Mouse (Mus musculus) heart, embryonic 13.5 days (tissue): ENCODE data around the gene Atp8b4. TPM values are rescaled to one million over a fixed set of nuclear protein-coding genes. Genes with fewer than 3 reads are reported as not detected.

Source experiments
- ATAC-seq: fragments of 200-750 bp; cut with Nextera tagmentation; 2 replicates; pipeline ENCODE4 v1.8.0; 2017; ENCODE audit warnings: moderate TSS enrichment; ENCODE audit not compliant: insufficient number of reproducible peaks, low FRiP score, low TSS enrichment; ENCODE audit errors: extremely low read depth
- H3K27ac ChIP-seq: fragments of 300-500 bp; sonication (generic); replicated peaks from 2 replicates; pipeline ENCODE4 v1.5.1; 2015; ENCODE audit warnings: moderate library complexity, mild to moderate bottlenecking, inconsistent platforms
- H3K27me3 ChIP-seq: fragments of 300-500 bp; sonication (generic); replicated peaks from 2 replicates; pipeline ENCODE4 v1.6.1; 2015; ENCODE audit warnings: mild to moderate bottlenecking, inconsistent platforms
- H3K36me3 ChIP-seq: fragments of 300-500 bp; sonication (generic); 2 replicates; pipeline ENCODE4 v1.6.1; 2015; ENCODE audit warnings: mild to moderate bottlenecking, inconsistent platforms
- H3K4me1 ChIP-seq: fragments of 300-500 bp; sonication (generic); 2 replicates; pipeline ENCODE4 v1.6.1; 2015; ENCODE audit warnings: inconsistent platforms
- H3K4me2 ChIP-seq: fragments of 300-500 bp; sonication (generic); 2 replicates; pipeline ENCODE4 v1.6.1; 2015; ENCODE audit warnings: inconsistent platforms, mild to moderate bottlenecking, moderate library complexity
- H3K4me3 ChIP-seq: fragments of 300-500 bp; sonication (generic); 2 replicates; pipeline ENCODE4 v1.5.1; 2015; ENCODE audit warnings: moderate library complexity, mild to moderate bottlenecking, inconsistent platforms
- H3K9ac ChIP-seq: fragments of 300-500 bp; sonication (generic); 2 replicates; pipeline ENCODE4 v1.6.1; 2015; ENCODE audit warnings: inconsistent platforms, mild to moderate bottlenecking, moderate library complexity
- H3K9me3 ChIP-seq: fragments of 300-500 bp; sonication (generic); 2 replicates; pipeline ENCODE4 v1.6.1; 2016; ENCODE audit warnings: inconsistent platforms
- WGBS: fragments of 180-500 bp; shearing (Covaris S2); methylation state at CpG from one replicate; pipeline ENCODE4 v1.1.7; 2015; ENCODE audit warnings: mixed read lengths; 5-methylcytosine and 5-hydroxymethylcytosine counted together
- polyA plus RNA-seq: library from polyadenylated mRNA; unstranded; fragments of >200 nt; fragmentation: Nextera tagmentation; extraction: Ambion mirVana; gene quantifications from 2 replicates; pipeline ENCODE4 v1.2.1, GENCODE M21; 2015

Gene Atp8b4
- polyA plus RNA-seq, 1 experiment from 2014 or later = 0.27 TPM

DNA sequence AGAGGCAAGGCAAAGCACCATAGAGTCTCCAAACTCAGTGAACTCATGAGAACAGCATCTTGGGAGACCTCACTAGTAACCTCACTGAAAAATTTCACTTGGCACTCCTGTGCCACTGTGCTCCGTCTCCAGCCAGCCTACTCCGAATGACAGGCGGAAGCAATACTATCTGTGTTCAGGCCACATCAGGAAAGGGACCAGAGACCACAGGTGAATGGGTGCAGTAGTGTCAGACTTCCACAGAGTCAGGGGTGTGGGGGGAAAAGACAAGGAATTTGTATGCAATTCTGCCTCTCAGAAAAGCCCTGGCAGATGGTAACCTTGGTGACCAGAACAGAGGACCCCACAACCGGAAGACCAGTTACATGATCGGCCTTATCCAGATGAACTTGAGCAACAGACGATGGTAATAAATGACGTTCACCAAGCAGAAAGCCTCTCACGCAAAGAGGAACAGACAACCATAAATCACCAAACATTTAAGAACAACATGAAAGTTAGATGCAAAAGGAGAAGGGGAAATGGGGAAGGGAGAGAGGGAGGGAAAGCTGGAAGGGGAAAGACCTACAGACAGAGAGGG is 112.9 kb downstream of the Atp8b4 start:
- ATAC-seq = no peak
- no peaks in the 10 kb centered on the region for H3K27me3 ChIP-seq
- no peaks in the 10 kb centered on the region for H3K36me3 ChIP-seq
- H3K4me3 ChIP-seq = no peak overlapping the region
- no peak overlapping the region for H3K27ac ChIP-seq
- H3K4me2 ChIP-seq = no peak overlapping the region
- H3K4me1 ChIP-seq = no peaks in the 10 kb centered on the region
- 74% methylated on average over 8 of the region's 8 CpGs for WGBS
- no peaks in the 10 kb centered on the region for H3K9me3 ChIP-seq
- H3K9ac ChIP-seq = no peak overlapping the region

- H3K4me2 ChIP-seq = no peak overlapping the region
- no peaks in the 10 kb centered on the region for H3K27me3 ChIP-seq
- no peak overlapping the region for H3K4me3 ChIP-seq
- no peak overlapping the region for H3K9ac ChIP-seq
- no peaks in the 10 kb centered on the region for H3K9me3 ChIP-seq
- H3K4me1 ChIP-seq = no peaks in the 10 kb centered on the region
- no peak for ATAC-seq
- no peaks in the 10 kb centered on the region for H3K36me3 ChIP-seq
- no peak overlapping the region for H3K27ac ChIP-seq
These were observed 114.4 kb downstream of the Atp8b4 start for GRCm38 (mm10) chr2:126386056-126386455.

DNA sequence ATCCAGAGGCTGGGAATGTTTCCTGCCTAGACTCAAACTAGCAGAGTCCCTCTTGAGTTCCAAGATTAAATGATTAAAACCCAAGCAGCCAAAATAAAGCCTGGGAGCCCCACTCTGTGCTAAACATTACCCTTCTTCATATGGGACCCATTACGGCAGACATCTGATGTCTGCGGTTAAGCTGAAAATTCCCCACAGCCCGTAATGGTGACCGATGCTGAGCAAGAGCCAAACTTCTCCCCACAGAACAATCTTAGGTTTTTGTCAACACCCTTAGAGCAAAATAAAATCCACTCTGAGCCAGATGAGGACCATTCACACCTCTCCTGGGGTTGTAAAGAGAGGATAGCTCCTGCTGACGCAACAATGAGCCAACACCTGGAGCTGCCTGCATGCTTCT is 120.2 kb downstream of the Atp8b4 start:
- Histone ChIP-seq H3K4me2 (no peak overlapping the region), H3K9ac (no peak overlapping the region), H3K27ac (no peak overlapping the region), H3K27me3 (no peaks in the 10 kb centered on the region), H3K36me3 (no peaks in the 10 kb centered on the region), H3K4me3 (no peak overlapping the region), H3K9me3 (no peaks in the 10 kb centered on the region), H3K4me1 (no peaks in the 10 kb centered on the region)
- ATAC-seq = no peak
- 82% methylated on average over 5 of the region's 5 CpGs for WGBS

GRCm38 (mm10) chr2:126371634-126372033 is 128.8 kb downstream of the Atp8b4 start:
- no peak overlapping the region for H3K4me3 ChIP-seq
- H3K9me3 ChIP-seq = no peaks in the 10 kb centered on the region
- peaks cover 9% of the 10 kb centered on the region for H3K4me1 ChIP-seq
- no peak overlapping the region for H3K27ac ChIP-seq
- no peaks in the 10 kb centered on the region for H3K36me3 ChIP-seq
- 42% methylated on average over 8 of the region's 8 CpGs for WGBS
- no peaks in the 10 kb centered on the region for H3K27me3 ChIP-seq
- no peak for ATAC-seq
- no peak overlapping the region for H3K9ac ChIP-seq
- peak overlapping the region; percentile 26 for H3K4me2 ChIP-seq

- Histone ChIP-seq H3K36me3 (no peaks in the 10 kb centered on the region), H3K4me3 (no peak overlapping the region), H3K9ac (no peak overlapping the region), H3K4me2 (no peak overlapping the region), H3K27me3 (no peaks in the 10 kb centered on the region), H3K4me1 (peaks cover 14% of the 10 kb centered on the region), H3K9me3 (no peaks in the 10 kb centered on the region), H3K27ac (no peak overlapping the region)
- WGBS = 25% methylated on average over 4 of the region's 4 CpGs
- no peak for ATAC-seq
These were observed 130.7 kb downstream of the Atp8b4 start for GRCm38 (mm10) chr2:126369815-126370214.

GRCm38 (mm10) chr2:126363745-126364725 is 136.4 kb downstream of the Atp8b4 start:
- Histone ChIP-seq H3K9me3 (no peaks in the 10 kb centered on the region), H3K27ac (peak overlapping the region; percentile 55), H3K4me1 (peaks cover 28% of the 10 kb centered on the region), H3K4me3 (no peak overlapping the region), H3K27me3 (no peaks in the 10 kb centered on the region), H3K4me2 (no peak overlapping the region), H3K9ac (no peak overlapping the region), H3K36me3 (no peaks in the 10 kb centered on the region)
- WGBS = 64% methylated on average over 14 of the region's 14 CpGs
- 0 out of 2 replicates have a peak, but pooled peaks have one; percentile 25 for ATAC-seq

DNA sequence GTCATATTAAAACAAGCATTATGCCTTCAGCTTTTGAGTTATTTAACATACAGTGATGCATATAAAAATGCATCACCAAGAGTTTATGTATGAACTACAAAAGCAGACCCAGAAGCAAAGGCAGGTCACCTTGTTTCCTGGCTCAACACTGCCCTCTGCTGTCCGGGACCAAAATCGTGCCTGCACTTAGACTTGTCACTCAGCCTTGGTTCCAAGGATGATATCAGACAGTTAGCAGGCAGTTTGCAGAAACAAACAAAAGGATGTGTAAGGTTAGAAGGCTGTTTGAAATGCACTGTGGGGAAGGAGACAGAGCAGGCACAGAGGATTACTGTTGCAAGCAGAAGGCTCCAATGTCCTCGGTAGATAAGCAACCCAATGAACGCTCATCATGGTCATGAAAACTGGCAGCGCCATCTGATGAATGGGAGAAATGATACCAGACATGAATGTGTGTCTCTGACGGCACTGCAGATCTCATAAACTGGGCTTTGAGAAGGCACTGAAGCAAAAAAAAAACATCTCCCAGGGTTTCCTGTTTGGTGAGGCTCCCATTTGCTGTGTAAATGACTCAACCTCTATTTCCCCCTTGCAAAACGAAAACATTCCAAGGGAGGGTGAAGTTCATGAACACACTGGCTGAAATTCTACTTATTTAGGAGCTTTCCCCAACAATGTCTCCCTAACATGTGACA is 137.3 kb downstream of the Atp8b4 start:
- H3K4me1 ChIP-seq = peaks cover 28% of the 10 kb centered on the region
- no peaks in the 10 kb centered on the region for H3K27me3 ChIP-seq
- 33% methylated on average over 7 of the region's 7 CpGs for WGBS
- H3K9me3 ChIP-seq = no peaks in the 10 kb centered on the region
- ATAC-seq = no peak
- no peak overlapping the region for H3K4me2 ChIP-seq
- H3K4me3 ChIP-seq = no peak overlapping the region
- H3K27ac ChIP-seq = peak overlapping the region; percentile 55
- H3K9ac ChIP-seq = no peak overlapping the region
- H3K36me3 ChIP-seq = no peaks in the 10 kb centered on the region

DNA sequence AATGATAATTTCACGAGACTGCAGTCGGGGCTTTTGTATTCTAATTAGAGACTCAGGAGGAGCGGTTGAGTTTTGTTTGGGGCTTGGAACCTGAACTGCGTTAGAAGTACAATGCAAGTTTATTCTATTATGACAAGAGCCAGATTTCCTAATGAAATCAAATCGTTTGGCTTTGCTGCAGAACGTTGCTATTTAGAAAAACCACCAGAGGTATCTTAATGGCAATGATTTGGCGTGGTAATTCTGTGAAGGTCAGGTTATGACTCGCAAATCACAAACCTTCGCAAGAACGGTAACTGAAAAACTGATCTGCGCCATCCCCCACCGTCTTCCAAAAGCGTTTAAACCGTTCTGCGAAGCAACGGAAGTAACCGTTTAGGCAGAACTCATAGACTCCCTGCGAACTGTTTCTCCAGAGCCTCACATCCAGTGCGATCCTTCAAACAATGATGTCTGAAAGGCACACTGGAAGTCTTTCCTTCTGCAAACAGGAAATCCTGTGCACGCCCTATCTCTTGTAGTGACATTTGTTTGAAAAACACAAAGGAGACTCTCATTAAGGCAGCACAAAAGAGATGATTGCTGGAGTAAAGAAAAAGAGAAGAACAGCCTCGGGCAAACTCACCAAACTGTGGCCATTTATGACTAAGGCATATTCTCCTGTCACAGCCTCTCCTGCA is 139.2 kb downstream of the Atp8b4 start:
- H3K4me2 ChIP-seq = peak overlapping the region; percentile 25; the same call in 1 of the 2 replicates
- no peaks in the 10 kb centered on the region for H3K27me3 ChIP-seq
- ATAC-seq = no peak
- peak overlapping the region; percentile 41 for H3K27ac ChIP-seq
- H3K9me3 ChIP-seq = no peaks in the 10 kb centered on the region
- no peak overlapping the region for H3K9ac ChIP-seq
- H3K36me3 ChIP-seq = no peaks in the 10 kb centered on the region
- peaks cover 28% of the 10 kb centered on the region for H3K4me1 ChIP-seq
- H3K4me3 ChIP-seq = no peak overlapping the region
- WGBS = 64% methylated on average over 21 of the region's 21 CpGs

DNA sequence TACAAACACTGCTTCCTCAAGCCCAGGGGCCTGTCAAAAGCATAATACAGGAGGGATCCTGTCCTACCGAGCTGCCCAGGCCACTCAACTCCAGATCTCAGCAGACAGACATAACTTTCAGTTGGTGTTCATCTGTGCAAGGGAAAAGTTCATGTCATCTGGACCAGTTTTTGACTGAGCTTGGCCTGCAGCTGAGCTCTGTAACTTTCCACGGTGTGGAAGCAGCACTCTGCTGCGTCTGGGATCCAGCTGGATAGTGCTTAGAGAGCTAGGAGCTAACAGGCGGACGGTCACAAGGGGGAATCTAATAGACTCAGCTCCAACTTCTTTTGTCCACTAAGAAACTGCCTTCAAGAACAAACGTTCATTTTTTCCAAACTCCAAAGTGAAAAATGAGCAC is 139.8 kb downstream of the Atp8b4 start:
- 0 out of 2 replicates have a peak overlapping the region, but pooled peaks have one; percentile 25 for H3K4me2 ChIP-seq
- no peaks in the 10 kb centered on the region for H3K9me3 ChIP-seq
- ATAC-seq = no peak
- WGBS = 43% methylated on average over 6 of the region's 6 CpGs
- no peak overlapping the region for H3K9ac ChIP-seq
- H3K4me1 ChIP-seq = peaks cover 28% of the 10 kb centered on the region
- H3K27ac ChIP-seq = peak overlapping the region; percentile 41
- no peak overlapping the region for H3K4me3 ChIP-seq
- H3K36me3 ChIP-seq = no peaks in the 10 kb centered on the region
- H3K27me3 ChIP-seq = no peaks in the 10 kb centered on the region

GRCm38 (mm10) chr2:126359965-126360364 is 140.5 kb downstream of the Atp8b4 start:
- WGBS = 70% methylated on average over 3 of the region's 3 CpGs
- Histone ChIP-seq H3K4me1 (peaks cover 25% of the 10 kb centered on the region), H3K4me2 (no peak overlapping the region), H3K27ac (no peak overlapping the region), H3K9ac (no peak overlapping the region), H3K4me3 (no peak overlapping the region), H3K27me3 (no peaks in the 10 kb centered on the region), H3K9me3 (no peaks in the 10 kb centered on the region), H3K36me3 (no peaks in the 10 kb centered on the region)
- ATAC-seq = no peak

DNA sequence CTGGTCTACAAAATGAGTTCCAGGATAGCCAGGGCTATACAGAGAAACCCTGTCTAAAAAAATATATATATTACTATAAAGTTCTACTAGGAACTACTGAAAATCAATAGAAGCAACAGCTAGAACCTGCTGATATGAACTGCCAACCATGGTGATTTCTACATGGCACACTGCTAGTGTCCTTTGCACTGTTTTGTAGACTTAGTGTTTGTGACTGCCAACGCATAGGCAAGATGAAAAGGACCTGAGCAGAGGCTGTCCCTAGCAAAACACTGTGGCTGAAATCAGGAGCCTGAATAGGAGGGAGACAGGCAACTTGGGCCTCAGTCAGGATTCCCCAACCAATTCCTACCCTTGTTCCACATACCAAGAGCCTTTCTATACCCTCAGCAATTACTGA is 141.2 kb downstream of the Atp8b4 start:
- H3K9me3 ChIP-seq = no peaks in the 10 kb centered on the region
- H3K27me3 ChIP-seq = no peaks in the 10 kb centered on the region
- H3K9ac ChIP-seq = no peak overlapping the region
- no peak overlapping the region for H3K4me3 ChIP-seq
- WGBS = 80% methylated on average over 1 of the region's 1 CpGs
- no peak overlapping the region for H3K27ac ChIP-seq
- ATAC-seq = no peak
- H3K4me1 ChIP-seq = peaks cover 20% of the 10 kb centered on the region
- no peak overlapping the region for H3K4me2 ChIP-seq
- H3K36me3 ChIP-seq = no peaks in the 10 kb centered on the region
